Mouse (Mus musculus) mesoderm, embryonic 11.5 days (tissue): ENCODE measurements around the gene 4931440F15Rik.

Source experiments
- DNase-seq: peaks from one replicate; pipeline ENCODE4 v3.0.0-alpha.2; 2012; ENCODE audit warnings: low read depth, low spot score

Gene 4931440F15Rik

DNA sequence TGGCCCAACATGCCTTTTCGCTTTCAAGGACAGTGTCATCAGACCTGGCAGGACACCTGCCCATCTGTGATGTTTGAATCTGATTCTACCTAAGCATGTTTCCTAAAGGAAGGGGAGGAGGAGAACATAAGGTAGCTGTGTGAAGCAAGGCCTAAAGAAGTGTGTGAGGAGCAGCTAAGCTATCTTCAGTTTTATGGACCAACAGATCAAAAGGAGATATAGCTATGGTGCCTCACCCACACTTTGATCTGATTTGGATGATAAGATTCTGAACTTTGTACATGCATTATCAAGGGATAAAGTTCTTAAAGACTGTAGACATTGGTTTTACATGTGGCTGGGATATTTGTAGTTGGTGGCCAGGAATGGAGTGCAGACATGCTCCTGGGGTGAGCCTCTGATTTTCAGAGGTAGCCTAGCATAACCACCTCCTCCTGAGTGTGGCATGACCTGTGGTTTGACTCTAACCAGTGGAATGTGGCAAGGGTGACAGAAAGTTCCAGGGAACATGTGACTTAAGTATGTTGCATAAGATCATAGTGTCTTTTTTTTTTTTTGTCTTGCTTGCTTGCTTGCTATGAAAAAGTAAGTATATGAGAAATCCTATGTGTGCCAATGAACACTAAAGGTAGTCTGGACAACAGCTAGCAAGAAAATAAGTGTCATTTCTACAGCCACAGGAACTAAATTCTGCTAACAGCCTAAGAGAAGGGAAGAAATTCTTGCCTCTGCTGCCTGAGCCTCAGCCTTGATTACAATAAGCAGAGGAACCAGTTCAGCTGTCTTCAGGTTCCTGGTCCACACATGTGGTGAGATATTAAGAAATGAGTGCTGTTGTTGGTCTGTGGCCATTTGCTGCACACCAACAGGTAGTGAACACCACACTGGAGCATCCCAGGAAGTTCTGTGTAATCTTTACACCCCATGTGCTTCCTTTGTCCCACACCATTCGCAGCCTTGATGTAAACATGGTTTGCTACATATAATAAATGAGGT is 23.7 kb downstream of the 4931440F15Rik start:
- no peak for DNase-seq

DNA sequence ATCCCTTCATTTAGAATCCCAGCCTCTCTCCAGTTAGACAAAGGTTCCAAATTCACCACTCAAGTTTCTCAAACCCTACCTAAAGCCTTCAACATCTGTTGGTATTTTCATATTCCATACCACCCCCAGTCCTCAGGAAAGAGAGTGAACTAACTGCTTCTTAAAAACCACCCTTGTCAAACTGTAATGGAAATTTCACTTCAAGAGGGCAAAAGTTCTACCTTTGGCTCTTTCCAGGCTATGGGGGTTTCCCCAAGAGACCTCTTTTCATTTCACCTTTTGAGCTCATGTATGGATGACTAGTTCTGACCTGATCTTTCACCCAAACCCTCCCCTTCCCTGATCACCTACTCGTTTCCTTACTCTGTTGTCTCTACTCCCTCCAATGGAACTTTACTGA is 25.6 kb downstream of the 4931440F15Rik start:
- no peak for DNase-seq

DNA sequence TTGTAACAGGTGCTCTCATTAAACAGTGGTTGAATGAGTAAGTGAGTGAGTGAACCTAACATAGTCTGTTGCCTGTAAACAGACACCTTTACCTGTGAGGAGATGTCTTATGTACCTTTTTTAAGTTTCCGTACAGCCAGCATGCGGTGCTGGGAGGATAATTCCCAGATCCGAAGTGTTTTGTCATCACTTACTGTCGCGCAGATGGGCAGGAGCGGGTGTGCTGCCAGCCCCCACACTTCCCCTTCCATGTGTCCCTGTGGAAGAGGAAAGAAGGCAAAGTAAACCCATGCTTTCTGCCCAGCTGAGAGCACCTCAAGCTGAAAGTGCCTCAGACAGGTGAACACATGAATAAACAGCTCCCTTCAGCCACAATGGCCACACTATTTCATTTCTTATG is 30.4 kb downstream of the 4931440F15Rik start:
- no peak for DNase-seq

- DNase-seq, result no peak
Observed at GRCm38 (mm10) chr11:29794475-29794874, 31.0 kb downstream of the 4931440F15Rik start.

DNA sequence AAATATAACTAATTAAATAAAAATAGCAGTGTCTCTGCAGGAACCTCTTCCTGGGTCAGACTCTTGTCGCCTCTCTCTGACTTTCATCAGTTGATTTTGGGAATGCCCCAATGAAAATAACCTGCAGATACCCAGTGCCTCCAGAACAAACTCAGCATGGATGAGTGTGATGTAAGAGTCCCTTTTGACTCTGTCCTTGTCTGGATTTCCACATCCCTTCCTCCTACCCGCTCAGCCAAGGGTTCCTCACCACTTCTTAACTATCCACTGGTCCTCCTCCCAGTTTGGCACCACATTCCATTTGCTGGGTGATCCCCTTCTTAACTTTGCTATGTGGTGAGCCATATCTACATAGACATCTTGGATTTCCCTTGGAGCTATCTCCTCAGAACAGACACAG is 34.7 kb downstream of the 4931440F15Rik start:
- DNase-seq, result no peak

DNA sequence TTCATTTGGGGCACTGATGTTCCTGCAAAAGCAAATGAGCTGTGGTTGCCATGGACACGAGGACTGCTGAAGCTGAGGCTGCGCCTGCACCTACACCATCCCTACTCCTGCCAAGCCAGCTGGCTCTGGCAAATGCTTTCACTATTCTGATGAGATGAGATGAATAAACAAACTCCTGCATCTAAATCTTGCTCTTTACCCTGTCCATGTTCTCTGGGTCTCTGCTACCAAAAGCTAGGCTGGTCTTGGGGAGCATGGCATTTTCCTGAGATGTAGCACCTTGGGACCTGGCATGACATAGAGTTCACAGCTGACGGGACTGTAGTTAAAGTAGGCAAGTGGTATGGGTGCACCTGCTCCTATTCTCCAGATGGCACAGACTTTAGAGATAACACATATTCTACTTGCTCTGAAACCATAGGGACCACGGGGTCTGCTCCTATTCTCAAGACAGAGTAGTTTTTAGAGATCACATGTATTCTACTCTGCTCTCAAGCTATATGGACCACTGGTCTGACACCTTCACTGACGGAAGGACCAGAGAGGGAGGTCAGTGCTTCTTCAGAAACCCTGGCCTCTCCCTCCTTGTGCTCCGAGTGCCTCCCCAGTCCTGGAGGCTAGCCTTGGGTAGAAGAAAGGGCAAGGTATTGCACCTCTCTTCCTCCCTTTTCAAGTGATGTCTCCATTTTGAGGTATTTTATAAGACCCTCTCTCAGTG is 36.4 kb downstream of the 4931440F15Rik start:
- no peak for DNase-seq

DNA sequence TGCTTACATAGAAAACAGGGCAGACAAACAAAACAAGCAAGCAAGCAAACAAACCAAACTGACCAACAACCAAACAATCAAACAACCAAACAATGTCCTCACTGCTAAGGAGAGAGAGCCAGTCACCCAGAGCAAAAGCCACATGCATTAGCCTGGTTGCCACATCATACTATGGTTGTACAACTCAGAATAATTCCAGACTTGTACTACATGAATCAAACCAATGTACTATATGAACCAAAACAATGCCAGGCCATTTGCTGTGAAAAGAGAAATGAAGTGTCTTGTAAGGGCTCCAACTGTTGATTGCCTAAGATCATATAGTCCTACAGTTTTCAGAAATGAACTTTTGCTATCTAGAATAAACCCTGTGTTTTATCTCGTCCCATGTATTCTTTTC is 37.0 kb downstream of the 4931440F15Rik start:
- DNase-seq, result no peak

DNA sequence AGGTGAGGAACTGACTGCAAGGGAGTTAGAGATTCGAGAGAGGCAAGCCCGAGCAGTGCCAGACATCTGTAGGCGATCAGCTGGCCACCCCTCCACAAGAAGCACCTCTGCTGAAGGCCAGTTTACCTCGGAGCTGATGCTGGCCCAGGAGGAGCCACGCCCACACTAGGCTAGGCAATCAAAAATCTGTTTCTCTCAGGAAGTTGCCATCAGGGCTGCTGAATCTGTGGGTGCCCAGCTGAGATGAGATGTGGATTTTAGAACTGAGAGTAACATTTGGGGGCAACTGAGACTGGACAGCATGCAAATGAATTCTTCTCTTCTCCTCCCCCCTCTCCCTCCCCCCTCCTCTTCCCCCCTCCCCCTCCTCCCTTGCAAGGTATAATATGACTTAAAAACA is 38.0 kb downstream of the 4931440F15Rik start:
- no peak for DNase-seq

- DNase-seq, result no peak
Observed at GRCm38 (mm10) chr11:29786583-29787219, 38.8 kb downstream of the 4931440F15Rik start.

DNA sequence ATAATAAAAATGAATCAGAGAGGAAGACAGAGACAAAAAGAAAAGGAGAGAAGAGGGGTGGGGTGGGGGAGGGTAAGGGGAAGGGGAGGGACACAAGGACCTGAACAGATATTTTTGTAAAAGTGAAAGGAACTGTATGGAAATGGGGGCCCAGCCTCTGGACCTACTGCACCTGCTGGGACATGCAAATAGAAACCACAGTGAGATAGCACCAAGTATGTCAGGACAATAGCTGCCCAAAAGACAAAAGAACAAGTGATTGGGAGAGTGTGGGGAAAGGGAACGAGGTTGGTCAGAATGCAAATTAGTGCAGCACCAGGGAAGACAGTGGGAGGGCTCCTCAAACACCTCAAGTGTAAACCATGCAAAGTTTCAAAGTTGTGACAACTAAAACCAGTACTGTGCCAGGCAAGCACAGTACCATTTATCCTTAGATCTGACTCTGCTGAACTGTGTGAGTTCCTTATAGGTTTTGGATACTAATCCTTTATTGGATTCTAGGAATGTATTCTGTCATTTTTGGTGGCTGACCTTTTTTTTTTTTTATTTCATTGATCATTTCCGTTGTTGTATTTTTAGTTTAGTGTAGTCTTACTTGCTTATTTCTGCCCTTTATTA is 46.0 kb downstream of the 4931440F15Rik start:
- no peak for DNase-seq

DNA sequence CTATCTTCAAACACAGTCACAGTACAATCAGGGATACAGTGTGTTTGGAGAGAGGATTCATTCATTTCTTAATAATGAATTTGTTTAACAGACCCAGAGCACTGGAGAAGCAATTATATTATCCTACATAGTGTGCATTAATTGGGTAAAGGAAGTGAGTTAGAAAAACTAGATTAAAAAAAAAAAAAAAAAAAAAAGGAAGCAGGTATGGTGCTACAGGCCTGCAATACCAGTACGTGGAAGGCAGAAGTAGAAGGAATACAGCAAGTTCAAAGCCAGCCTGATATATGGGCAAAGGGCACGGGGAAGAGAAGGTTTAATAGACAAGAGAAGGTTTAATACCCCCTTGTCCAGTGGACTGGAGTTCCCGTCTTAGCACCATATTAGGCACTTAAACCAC is 46.5 kb downstream of the 4931440F15Rik start:
- DNase-seq, result no peak

GRCm38 (mm10) chr11:29777964-29778363 is 47.5 kb downstream of the 4931440F15Rik start:
- no peak for DNase-seq

DNA sequence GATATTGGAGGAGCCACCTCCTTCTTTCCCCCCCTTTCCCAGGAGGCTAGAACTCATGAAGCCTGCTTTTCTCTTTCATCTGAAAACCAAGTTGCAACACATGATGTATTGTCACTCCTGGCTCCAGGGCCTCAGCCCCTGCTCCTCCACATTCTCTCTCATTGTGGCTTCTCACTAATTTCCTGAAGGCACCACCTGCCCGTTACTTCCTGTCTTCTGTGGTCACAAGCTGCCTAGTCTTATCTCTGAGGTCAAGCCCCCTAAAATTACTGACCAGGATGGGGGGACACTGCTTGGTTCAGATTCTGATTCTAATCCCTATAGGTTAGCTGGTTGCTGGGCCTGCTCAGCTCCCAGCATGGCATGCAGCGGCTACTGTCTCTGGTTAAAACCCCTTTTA is 50.7 kb downstream of the 4931440F15Rik start:
- DNase-seq, result no peak

DNA sequence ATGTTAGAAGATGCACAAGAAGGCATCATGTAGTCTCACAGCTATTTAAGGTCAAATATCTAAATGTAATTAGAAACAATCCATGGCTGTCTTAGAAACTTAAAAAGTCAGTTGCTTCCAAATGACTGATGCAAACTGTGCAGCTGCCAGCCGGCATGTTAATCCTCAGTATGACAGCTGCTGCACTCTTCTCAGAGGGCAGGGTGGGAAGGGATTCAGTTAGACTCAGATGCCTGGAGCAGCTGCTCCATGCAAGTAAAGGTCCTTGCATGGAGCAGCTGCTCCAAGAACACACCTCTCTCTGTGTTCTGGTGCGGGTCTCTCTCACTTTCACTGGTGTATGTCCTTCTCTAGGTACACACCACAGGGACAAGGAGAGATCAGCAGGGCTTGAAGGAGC is 51.2 kb downstream of the 4931440F15Rik start:
- DNase-seq, result peak; percentile 28
